Mouse (Mus musculus): ENCODE measurements around the gene Slc4a4.
"Not testable (repeated sequence)": the region's sequence is repeated elsewhere in the genome, so short reads cannot be mapped to it uniquely, and the experiment has no call there.

Gene Slc4a4

GRCm38 (mm10) chr5:88961351-88961761, 74.7 kb downstream of the Slc4a4 start:
- DNase-seq (ENCODE audit: low read depth) = peak; percentile 27

- peak; percentile 74 for DNase-seq (ENCODE audit: low read depth)
Observed at GRCm38 (mm10) chr5:88964685-88965290, 78.2 kb downstream of the Slc4a4 start.

- peak; percentile 55 for DNase-seq (ENCODE audit: low read depth)
Observed at GRCm38 (mm10) chr5:88966507-88966906, 79.9 kb downstream of the Slc4a4 start.

GRCm38 (mm10) chr5:88968923-88969639, 82.5 kb downstream of the Slc4a4 start:
- DNase-seq (ENCODE audit: low read depth) = no peak

GRCm38 (mm10) chr5:88971554-88971953, 84.9 kb downstream of the Slc4a4 start:
- no peak for DNase-seq (ENCODE audit: low read depth)

- DNase-seq (ENCODE audit: low read depth) = no peak
Observed at GRCm38 (mm10) chr5:88972277-88972676, 85.7 kb downstream of the Slc4a4 start.

GRCm38 (mm10) chr5:88973130-88973529, 86.5 kb downstream of the Slc4a4 start:
- no peak for DNase-seq (ENCODE audit: low read depth)

GRCm38 (mm10) chr5:88975694-88976093, 89.1 kb downstream of the Slc4a4 start:
- no peak for DNase-seq (ENCODE audit: low read depth)

- peak; percentile 27 for DNase-seq (ENCODE audit: low read depth)
Observed at GRCm38 (mm10) chr5:88976428-88976827, 89.8 kb downstream of the Slc4a4 start.

- DNase-seq (ENCODE audit: low read depth) = no peak
Observed at GRCm38 (mm10) chr5:88980740-88981139, 94.1 kb downstream of the Slc4a4 start.

- DNase-seq (ENCODE audit: low read depth) = no peak
Observed at GRCm38 (mm10) chr5:88981243-88982014, 94.8 kb downstream of the Slc4a4 start.

- no peak for DNase-seq (ENCODE audit: low read depth)
Observed at GRCm38 (mm10) chr5:88982040-88982736, 95.6 kb downstream of the Slc4a4 start.

- DNase-seq (ENCODE audit: low read depth) = peak; percentile 59
Observed at GRCm38 (mm10) chr5:88983170-88983569, 96.6 kb downstream of the Slc4a4 start.

GRCm38 (mm10) chr5:88983652-88984051, 97.0 kb downstream of the Slc4a4 start:
- no peak for DNase-seq (ENCODE audit: low read depth)

- no peak for DNase-seq (ENCODE audit: low read depth)
Observed at GRCm38 (mm10) chr5:88989018-88989417, 102.4 kb downstream of the Slc4a4 start.

- DNase-seq (ENCODE audit: low read depth) = no peak
Observed at GRCm38 (mm10) chr5:88990196-88990747, 103.7 kb downstream of the Slc4a4 start.

- DNase-seq (ENCODE audit: low read depth) = not testable (repeated sequence)
Observed at GRCm38 (mm10) chr5:88991309-88991708, 104.7 kb downstream of the Slc4a4 start.

GRCm38 (mm10) chr5:88994533-88994932, 107.9 kb downstream of the Slc4a4 start:
- DNase-seq (ENCODE audit: low read depth) = no peak

GRCm38 (mm10) chr5:88996246-88996645, 109.6 kb downstream of the Slc4a4 start:
- no peak for DNase-seq (ENCODE audit: low read depth)

GRCm38 (mm10) chr5:88997277-88997676, 110.7 kb downstream of the Slc4a4 start:
- DNase-seq (ENCODE audit: low read depth) = no peak

GRCm38 (mm10) chr5:88999793-89000192, 113.2 kb downstream of the Slc4a4 start:
- no peak for DNase-seq (ENCODE audit: low read depth)

GRCm38 (mm10) chr5:89000598-89000997, 114.0 kb downstream of the Slc4a4 start:
- DNase-seq (ENCODE audit: low read depth) = no peak
